Mouse (Mus musculus): ENCODE data around the gene 1810062G17Rik. TPM values are rescaled to one million over a fixed set of nuclear protein-coding genes. Genes with fewer than 3 reads are reported as not detected.

The 1810062G17Rik gene
- polyA plus RNA-seq, 1 experiment: not detected

GRCm38 (mm10) chr3:36495436-36495835 lies 19.7 kb downstream of the 1810062G17Rik start:
- Histone ChIP-seq H3K27me3 (ENCODE audit: control insufficient read depth) (no peaks in the 10 kb centered on the region), H3K4me3 (replicated peaks) (no peak overlapping the region)
- TF ChIP-seq GATA1 (IDR thresholded peaks at IDR 0.05; ENCODE audit: low read length): no peak
- TF ChIP-seq TAL1 (IDR thresholded peaks at IDR 0.05; ENCODE audit: low read length): no peak

GRCm38 (mm10) chr3:36496273-36496672 lies 20.5 kb downstream of the 1810062G17Rik start:
- Histone ChIP-seq H3K4me3 (replicated peaks) (no peak overlapping the region), H3K36me3 (ENCODE audit: control insufficient read depth) (no peaks in the 10 kb centered on the region), H3K27me3 (ENCODE audit: control insufficient read depth) (no peaks in the 10 kb centered on the region), H3K9me3 (ENCODE audit: control insufficient read depth, low read length) (no peaks in the 10 kb centered on the region), H3K4me1 (ENCODE audit: control insufficient read depth) (no peaks in the 10 kb centered on the region)
- TF ChIP-seq GATA1 (IDR thresholded peaks at IDR 0.05; ENCODE audit: low read length) (no peak), TAL1 (IDR thresholded peaks at IDR 0.05; ENCODE audit: low read length) (no peak)

More at GRCm38 (mm10) chr3:36495436-36495835, 19.7 kb downstream of the 1810062G17Rik start:
- Histone ChIP-seq H3K9me3 (ENCODE audit: control insufficient read depth, low read length) (no peaks in the 10 kb centered on the region), H3K4me1 (ENCODE audit: control insufficient read depth) (no peaks in the 10 kb centered on the region), H3K36me3 (ENCODE audit: control insufficient read depth) (no peaks in the 10 kb centered on the region)

GRCm38 (mm10) chr3:36496746-36497145 lies 21.0 kb downstream of the 1810062G17Rik start:
- TF ChIP-seq TAL1 (IDR thresholded peaks at IDR 0.05; ENCODE audit: low read length) (no peak), GATA1 (IDR thresholded peaks at IDR 0.05; ENCODE audit: low read length) (no peak)
- Histone ChIP-seq H3K4me3 (replicated peaks) (no peak overlapping the region), H3K27me3 (ENCODE audit: control insufficient read depth) (no peaks in the 10 kb centered on the region), H3K4me1 (ENCODE audit: control insufficient read depth) (no peaks in the 10 kb centered on the region), H3K9me3 (ENCODE audit: control insufficient read depth, low read length) (no peaks in the 10 kb centered on the region), H3K36me3 (ENCODE audit: control insufficient read depth) (no peaks in the 10 kb centered on the region)

- TF ChIP-seq TAL1 (IDR thresholded peaks at IDR 0.05; ENCODE audit: low read length) (no peak), GATA1 (IDR thresholded peaks at IDR 0.05; ENCODE audit: low read length) (no peak)
Measured at GRCm38 (mm10) chr3:36498224-36498623, 22.5 kb downstream of the 1810062G17Rik start.

GRCm38 (mm10) chr3:36499418-36499817 lies 23.7 kb downstream of the 1810062G17Rik start:
- Histone ChIP-seq H3K4me1 (ENCODE audit: control insufficient read depth) (no peaks in the 10 kb centered on the region), H3K9me3 (ENCODE audit: control insufficient read depth, low read length) (no peaks in the 10 kb centered on the region), H3K4me3 (replicated peaks) (no peak overlapping the region), H3K36me3 (ENCODE audit: control insufficient read depth) (no peaks in the 10 kb centered on the region), H3K27me3 (ENCODE audit: control insufficient read depth) (no peaks in the 10 kb centered on the region)
- TF ChIP-seq TAL1 (IDR thresholded peaks at IDR 0.05; ENCODE audit: low read length) (no peak), GATA1 (IDR thresholded peaks at IDR 0.05; ENCODE audit: low read length) (no peak)

More at GRCm38 (mm10) chr3:36498224-36498623, 22.5 kb downstream of the 1810062G17Rik start:
- Histone ChIP-seq H3K4me3 (replicated peaks) (no peak overlapping the region), H3K9me3 (ENCODE audit: control insufficient read depth, low read length) (no peaks in the 10 kb centered on the region), H3K4me1 (ENCODE audit: control insufficient read depth) (no peaks in the 10 kb centered on the region), H3K36me3 (ENCODE audit: control insufficient read depth) (no peaks in the 10 kb centered on the region), H3K27me3 (ENCODE audit: control insufficient read depth) (no peaks in the 10 kb centered on the region)

- Histone ChIP-seq H3K36me3 (ENCODE audit: control insufficient read depth) (no peaks in the 10 kb centered on the region), H3K4me1 (ENCODE audit: control insufficient read depth) (no peaks in the 10 kb centered on the region), H3K9me3 (ENCODE audit: control insufficient read depth, low read length) (no peaks in the 10 kb centered on the region), H3K4me3 (replicated peaks) (no peak overlapping the region), H3K27me3 (ENCODE audit: control insufficient read depth) (no peaks in the 10 kb centered on the region)
- TF ChIP-seq GATA1 (IDR thresholded peaks at IDR 0.05; ENCODE audit: low read length) (no peak), TAL1 (IDR thresholded peaks at IDR 0.05; ENCODE audit: low read length) (no peak)
Measured at GRCm38 (mm10) chr3:36500976-36501375, 25.2 kb downstream of the 1810062G17Rik start.

- H3K4me3 ChIP-seq (replicated peaks): no peak overlapping the region
- no peak for TF ChIP-seq TAL1 (IDR thresholded peaks at IDR 0.05; ENCODE audit: low read length)
- TF ChIP-seq GATA1 (IDR thresholded peaks at IDR 0.05; ENCODE audit: low read length): no peak
- no peaks in the 10 kb centered on the region for H3K4me1 ChIP-seq (ENCODE audit: control insufficient read depth)
- no peaks in the 10 kb centered on the region for H3K9me3 ChIP-seq (ENCODE audit: control insufficient read depth, low read length)
- no peaks in the 10 kb centered on the region for H3K36me3 ChIP-seq (ENCODE audit: control insufficient read depth)
- H3K27me3 ChIP-seq (ENCODE audit: control insufficient read depth): no peaks in the 10 kb centered on the region
Measured at GRCm38 (mm10) chr3:36501546-36501945, 25.8 kb downstream of the 1810062G17Rik start.

- no peaks in the 10 kb centered on the region for H3K4me1 ChIP-seq (ENCODE audit: control insufficient read depth)
- TF ChIP-seq TAL1 (IDR thresholded peaks at IDR 0.05; ENCODE audit: low read length) (no peak), GATA1 (IDR thresholded peaks at IDR 0.05; ENCODE audit: low read length) (no peak)
- no peak overlapping the region for H3K4me3 ChIP-seq (replicated peaks)
- H3K36me3 ChIP-seq (ENCODE audit: control insufficient read depth): no peaks in the 10 kb centered on the region
- no peaks in the 10 kb centered on the region for H3K27me3 ChIP-seq (ENCODE audit: control insufficient read depth)
- no peaks in the 10 kb centered on the region for H3K9me3 ChIP-seq (ENCODE audit: control insufficient read depth, low read length)
Measured at GRCm38 (mm10) chr3:36505306-36505705, 29.6 kb downstream of the 1810062G17Rik start.

GRCm38 (mm10) chr3:36505809-36506735 lies 30.3 kb downstream of the 1810062G17Rik start:
- Histone ChIP-seq H3K4me3 (replicated peaks) (no peak overlapping the region), H3K9me3 (ENCODE audit: control insufficient read depth, low read length) (no peaks in the 10 kb centered on the region), H3K27me3 (ENCODE audit: control insufficient read depth) (no peaks in the 10 kb centered on the region), H3K4me1 (ENCODE audit: control insufficient read depth) (no peaks in the 10 kb centered on the region), H3K36me3 (ENCODE audit: control insufficient read depth) (no peaks in the 10 kb centered on the region)
- TF ChIP-seq GATA1 (IDR thresholded peaks at IDR 0.05; ENCODE audit: low read length): no peak
- TF ChIP-seq TAL1 (IDR thresholded peaks at IDR 0.05; ENCODE audit: low read length): no peak

Measured in erythroblast, embryonic 14.5 days (primary cell).